Mouse (Mus musculus): ENCODE results near the gene Hrasls5. TPM values are rescaled to one million over a fixed set of nuclear protein-coding genes. Genes with fewer than 3 reads are reported as not detected.

The Hrasls5 gene
- polyA plus RNA-seq, 1 experiment from 2014 or later, result not detected

DNA sequence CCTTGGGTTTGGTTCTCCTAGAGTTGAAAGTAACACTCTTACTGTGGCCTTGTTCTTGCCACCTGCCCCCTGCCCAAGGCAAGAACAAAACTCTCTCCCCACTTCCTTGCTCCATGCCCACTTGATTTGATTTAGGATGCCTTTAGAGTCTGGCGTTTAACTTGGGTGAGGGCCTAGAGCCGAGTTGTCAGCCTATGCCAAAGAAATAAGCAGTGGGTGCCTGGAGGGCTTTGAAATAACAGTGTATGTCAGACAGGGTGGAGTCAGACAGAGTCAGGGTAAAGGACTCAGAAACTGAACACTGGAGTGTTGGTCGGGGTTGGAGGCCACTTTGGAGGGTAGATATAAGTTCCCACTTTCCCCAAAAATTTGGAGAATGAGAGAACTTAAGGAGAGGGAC is 4.7 kb downstream of the Hrasls5 start:
- Histone ChIP-seq H3K4me2 (ENCODE audit: low read depth, low read length) (no peak overlapping the region), H3K27ac (ENCODE audit: low read length) (no peak overlapping the region), H3K4me3 (ENCODE audit: low read length) (no peak overlapping the region), H3K9ac (ENCODE audit: low read length) (no peak overlapping the region), H3K36me3 (ENCODE audit: control insufficient read depth, insufficient read depth) (no peaks in the 10 kb centered on the region), H3K4me1 (ENCODE audit: control insufficient read depth, insufficient read depth, low read length) (0 out of 2 replicates have a peak, but pooled peaks cover 3% of the 10 kb centered on the region), H3K9me3 (replicated peaks; ENCODE audit: control insufficient read depth, low read length) (no peaks in the 10 kb centered on the region), H3K27me3 (ENCODE audit: control insufficient read depth, insufficient read depth, low read length) (peaks cover 8% of the 10 kb centered on the region; the same call in 1 of the 2 replicates)
- ATAC-seq (replicated peaks; ENCODE audit: extremely low read depth, insufficient read depth, low FRiP score), result no peak
- WGBS, result 63% methylated on average over 3 of the region's 3 CpGs

- peaks cover 8% of the 10 kb centered on the region; the same call in 1 of the 2 replicates for H3K27me3 ChIP-seq (ENCODE audit: control insufficient read depth, insufficient read depth, low read length)
- no peak overlapping the region for H3K4me3 ChIP-seq (ENCODE audit: low read length)
- H3K9ac ChIP-seq (ENCODE audit: low read length), result no peak overlapping the region
- no peaks in the 10 kb centered on the region for H3K36me3 ChIP-seq (ENCODE audit: control insufficient read depth, insufficient read depth)
- H3K4me2 ChIP-seq (ENCODE audit: low read depth, low read length), result peak overlapping the region; percentile 53
- H3K9me3 ChIP-seq (replicated peaks; ENCODE audit: control insufficient read depth, low read length), result no peaks in the 10 kb centered on the region
- no peak for ATAC-seq (replicated peaks; ENCODE audit: extremely low read depth, insufficient read depth, low FRiP score)
- no peaks in the 10 kb centered on the region for H3K4me1 ChIP-seq (ENCODE audit: control insufficient read depth, insufficient read depth, low read length)
- H3K27ac ChIP-seq (ENCODE audit: low read length), result no peak overlapping the region
- 22% methylated on average over 7 of the region's 7 CpGs for WGBS
Measured at GRCm38 (mm10) chr19:7617696-7618095, 5.4 kb downstream of the Hrasls5 start.

- Histone ChIP-seq H3K27me3 (ENCODE audit: control insufficient read depth, insufficient read depth, low read length) (no peaks in the 10 kb centered on the region), H3K27ac (ENCODE audit: low read length) (no peak overlapping the region), H3K4me1 (ENCODE audit: control insufficient read depth, insufficient read depth, low read length) (no peaks in the 10 kb centered on the region), H3K4me3 (ENCODE audit: low read length) (no peak overlapping the region), H3K4me2 (ENCODE audit: low read depth, low read length) (no peak overlapping the region), H3K9ac (ENCODE audit: low read length) (no peak overlapping the region), H3K9me3 (replicated peaks; ENCODE audit: control insufficient read depth, low read length) (no peaks in the 10 kb centered on the region), H3K36me3 (ENCODE audit: control insufficient read depth, insufficient read depth) (no peaks in the 10 kb centered on the region)
- no peak for ATAC-seq (replicated peaks; ENCODE audit: extremely low read depth, insufficient read depth, low FRiP score)
Measured at GRCm38 (mm10) chr19:7633021-7633420, 20.7 kb downstream of the Hrasls5 start.

GRCm38 (mm10) chr19:7633786-7634185 is 21.4 kb downstream of the Hrasls5 start:
- H3K4me2 ChIP-seq (ENCODE audit: low read depth, low read length), result no peak overlapping the region
- no peak overlapping the region for H3K27ac ChIP-seq (ENCODE audit: low read length)
- no peak overlapping the region for H3K9ac ChIP-seq (ENCODE audit: low read length)
- no peaks in the 10 kb centered on the region for H3K9me3 ChIP-seq (replicated peaks; ENCODE audit: control insufficient read depth, low read length)
- no peaks in the 10 kb centered on the region for H3K36me3 ChIP-seq (ENCODE audit: control insufficient read depth, insufficient read depth)
- no peaks in the 10 kb centered on the region for H3K27me3 ChIP-seq (ENCODE audit: control insufficient read depth, insufficient read depth, low read length)
- no peaks in the 10 kb centered on the region for H3K4me1 ChIP-seq (ENCODE audit: control insufficient read depth, insufficient read depth, low read length)
- no peak for ATAC-seq (replicated peaks; ENCODE audit: extremely low read depth, insufficient read depth, low FRiP score)
- no peak overlapping the region for H3K4me3 ChIP-seq (ENCODE audit: low read length)
- WGBS, result 57% methylated on average over 1 of the region's 1 CpGs

GRCm38 (mm10) chr19:7648913-7649666 is 36.7 kb downstream of the Hrasls5 start:
- no peak for ATAC-seq (replicated peaks; ENCODE audit: extremely low read depth, insufficient read depth, low FRiP score)
- no peak overlapping the region for H3K4me2 ChIP-seq (ENCODE audit: low read depth, low read length)
- no peak overlapping the region for H3K27ac ChIP-seq (ENCODE audit: low read length)
- H3K36me3 ChIP-seq (ENCODE audit: control insufficient read depth, insufficient read depth), result no peaks in the 10 kb centered on the region
- H3K27me3 ChIP-seq (ENCODE audit: control insufficient read depth, insufficient read depth, low read length), result no peaks in the 10 kb centered on the region
- 81% methylated on average over 8 of the region's 8 CpGs for WGBS
- no peak overlapping the region for H3K4me3 ChIP-seq (ENCODE audit: low read length)
- no peak overlapping the region for H3K9ac ChIP-seq (ENCODE audit: low read length)
- no peaks in the 10 kb centered on the region for H3K9me3 ChIP-seq (replicated peaks; ENCODE audit: control insufficient read depth, low read length)
- H3K4me1 ChIP-seq (ENCODE audit: control insufficient read depth, insufficient read depth, low read length), result no peaks in the 10 kb centered on the region

DNA sequence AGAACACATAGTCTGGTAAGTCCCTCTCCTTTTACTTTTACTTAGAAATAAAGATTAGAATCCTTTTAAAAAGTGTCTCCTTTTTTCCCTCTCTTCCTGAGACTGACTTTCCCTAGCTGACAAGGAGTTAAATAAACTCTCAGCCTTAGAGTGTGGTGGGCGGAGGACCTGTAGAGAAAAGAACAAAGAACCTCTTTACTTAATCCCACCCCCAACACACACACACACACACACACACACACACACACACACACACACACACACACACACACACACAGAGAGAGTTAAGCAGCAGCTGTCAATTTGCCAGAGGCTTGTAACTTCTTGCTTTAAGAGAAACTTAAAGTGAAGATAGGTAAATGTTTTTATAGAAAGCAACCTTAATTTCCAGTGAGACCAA is 59.7 kb downstream of the Hrasls5 start:
- 40% methylated on average over 1 of the region's 1 CpGs for WGBS
- no peak overlapping the region for H3K27ac ChIP-seq (ENCODE audit: low read length)
- no peak for ATAC-seq (replicated peaks; ENCODE audit: extremely low read depth, insufficient read depth, low FRiP score)

GRCm38 (mm10) chr19:7687988-7688387 is 75.6 kb downstream of the Hrasls5 start:
- ATAC-seq (replicated peaks; ENCODE audit: extremely low read depth, insufficient read depth, low FRiP score), result no peak

More for the DNA sequence above, 59.7 kb downstream of the Hrasls5 start:
- Histone ChIP-seq H3K4me3 (ENCODE audit: low read length) (no peak overlapping the region), H3K36me3 (ENCODE audit: control insufficient read depth, insufficient read depth) (no peaks in the 10 kb centered on the region), H3K9me3 (replicated peaks; ENCODE audit: control insufficient read depth, low read length) (no peaks in the 10 kb centered on the region), H3K27me3 (ENCODE audit: control insufficient read depth, insufficient read depth, low read length) (no peaks in the 10 kb centered on the region), H3K4me1 (ENCODE audit: control insufficient read depth, insufficient read depth, low read length) (no peaks in the 10 kb centered on the region), H3K4me2 (ENCODE audit: low read depth, low read length) (no peak overlapping the region), H3K9ac (ENCODE audit: low read length) (no peak overlapping the region)

More at GRCm38 (mm10) chr19:7687988-7688387, 75.6 kb downstream of the Hrasls5 start:
- no peak overlapping the region for H3K9ac ChIP-seq (ENCODE audit: low read length)
- no peak overlapping the region for H3K4me2 ChIP-seq (ENCODE audit: low read depth, low read length)
- WGBS, result 58% methylated on average over 1 of the region's 1 CpGs
- H3K36me3 ChIP-seq (ENCODE audit: control insufficient read depth, insufficient read depth), result no peaks in the 10 kb centered on the region
- H3K9me3 ChIP-seq (replicated peaks; ENCODE audit: control insufficient read depth, low read length), result no peaks in the 10 kb centered on the region
- no peaks in the 10 kb centered on the region for H3K4me1 ChIP-seq (ENCODE audit: control insufficient read depth, insufficient read depth, low read length)
- H3K27me3 ChIP-seq (ENCODE audit: control insufficient read depth, insufficient read depth, low read length), result no peaks in the 10 kb centered on the region
- no peak overlapping the region for H3K27ac ChIP-seq (ENCODE audit: low read length)
- H3K4me3 ChIP-seq (ENCODE audit: low read length), result no peak overlapping the region

Other genes with a start within 250 kb of the Hrasls5 start
- 15.0 and 19.0 TPM in 2 replicates for gene Spindoc, start 229.5 kb upstream of the Hrasls5 start, polyA plus RNA-seq (2015; fragmentation: Nextera tagmentation; extraction: Ambion mirVana)
- 3.1 and 3.4 TPM in 2 replicates for gene 2700081O15Rik, start 194.9 kb upstream of the Hrasls5 start, polyA plus RNA-seq (2015; fragmentation: Nextera tagmentation; extraction: Ambion mirVana)
- 134 and 139 TPM in 2 replicates for gene Rtn3, start 129.3 kb upstream of the Hrasls5 start, polyA plus RNA-seq (2015; fragmentation: Nextera tagmentation; extraction: Ambion mirVana)
- 9.2 and 10.3 TPM in 2 replicates for gene Atl3, start 118.5 kb upstream of the Hrasls5 start, polyA plus RNA-seq (2015; fragmentation: Nextera tagmentation; extraction: Ambion mirVana)
- gene Pla2g16, start 55.1 kb upstream of the Hrasls5 start, polyA plus RNA-seq (2015; fragmentation: Nextera tagmentation; extraction: Ambion mirVana), result 51.4 and 53.0 TPM in 2 replicates
- gene Lgals12, start 5.3 kb upstream of the Hrasls5 start, polyA plus RNA-seq (2015; fragmentation: Nextera tagmentation; extraction: Ambion mirVana), result 0.20 and 0.21 TPM in 2 replicates
- 0.11 TPM in 1 of 2 replicates, not detected in the other for gene Slc22a19, start 98.8 kb downstream of the Hrasls5 start, polyA plus RNA-seq (2015; fragmentation: Nextera tagmentation; extraction: Ambion mirVana)
- not detected in 2 replicates for gene Slc22a26, start 190.1 kb downstream of the Hrasls5 start, polyA plus RNA-seq (2015; fragmentation: Nextera tagmentation; extraction: Ambion mirVana)

Data from heart, embryonic 16.5 days (tissue).